Mouse (Mus musculus): ENCODE data around the gene Abcb5. TPM values are rescaled to one million over a fixed set of nuclear protein-coding genes. Genes with fewer than 3 reads are reported as not detected.

The Abcb5 gene
- total RNA-seq, 4 experiments from 2014 or later, result not detected

Other genes with a start within 250 kb of the Abcb5 start
- not detected for gene Sp8, start 120.1 kb downstream of the Abcb5 start, total RNA-seq (2022)

Measured in heart, adult 8-10 months (tissue).